Mouse (Mus musculus) Muller cell, postnatal 12 days (primary cell): Measurements from ENCODE around the gene Opa1.

Experiments used
- DNase-seq: peaks from one replicate; pipeline ENCODE4 v3.0.0-alpha.2; 2015; ENCODE audit errors: inconsistent ontology term

Opa1 gene

DNA sequence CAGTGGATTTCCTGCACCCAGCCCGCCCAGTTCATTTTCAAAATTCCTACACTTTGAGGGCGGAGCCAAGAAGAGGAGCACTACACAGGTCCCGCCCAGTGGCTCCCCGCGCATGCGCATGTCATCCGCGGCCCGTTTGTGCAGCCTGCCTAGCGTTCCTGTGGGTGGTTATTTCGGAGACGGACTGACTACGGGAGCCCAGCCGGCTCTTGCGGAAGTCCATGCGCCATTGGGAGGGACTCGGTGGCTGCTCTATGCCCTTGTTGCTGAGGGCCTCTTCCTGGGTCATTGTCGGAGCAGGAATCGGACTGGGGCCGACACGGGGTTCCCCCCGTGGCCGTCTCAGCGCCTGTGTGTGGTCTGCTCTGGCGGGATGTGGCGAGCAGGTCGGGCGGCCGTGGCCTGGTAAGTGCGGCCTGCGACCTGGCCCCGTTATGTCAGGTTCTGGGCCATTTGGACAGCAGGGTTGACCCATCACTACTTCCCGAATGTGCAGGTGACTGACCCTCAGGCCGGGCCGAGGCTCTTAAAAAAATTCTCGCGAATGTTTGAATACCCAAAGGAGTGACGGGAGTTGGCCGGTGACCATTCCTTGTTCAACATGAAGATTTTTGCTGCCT is at the start of gene Opa1:
Gene Opa1, plus strand, starts transcription at position 168 of the 620 bp plus-strand sequence.
- peak; percentile 98 for DNase-seq

DNA sequence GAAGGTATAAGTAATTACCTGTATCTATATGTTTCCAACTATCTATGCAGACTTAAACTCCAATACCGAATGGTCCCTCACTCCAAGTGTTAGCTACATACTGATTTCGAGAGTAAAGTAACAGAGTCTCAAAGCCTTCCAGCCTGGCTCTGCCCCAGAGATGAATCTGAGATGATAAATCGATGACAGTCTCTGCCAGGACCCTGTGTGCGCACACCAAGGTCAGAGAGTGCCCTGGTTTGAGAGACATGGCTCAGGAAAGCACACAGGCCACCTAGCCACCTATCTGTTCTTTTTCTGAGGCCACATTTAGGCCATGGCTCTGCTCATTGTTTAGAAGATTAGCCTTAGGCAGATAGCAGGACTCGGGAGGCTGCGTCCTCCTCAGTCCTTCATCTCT is 45.5 kb upstream of the Opa1 start:
- DNase-seq, result no peak

DNA sequence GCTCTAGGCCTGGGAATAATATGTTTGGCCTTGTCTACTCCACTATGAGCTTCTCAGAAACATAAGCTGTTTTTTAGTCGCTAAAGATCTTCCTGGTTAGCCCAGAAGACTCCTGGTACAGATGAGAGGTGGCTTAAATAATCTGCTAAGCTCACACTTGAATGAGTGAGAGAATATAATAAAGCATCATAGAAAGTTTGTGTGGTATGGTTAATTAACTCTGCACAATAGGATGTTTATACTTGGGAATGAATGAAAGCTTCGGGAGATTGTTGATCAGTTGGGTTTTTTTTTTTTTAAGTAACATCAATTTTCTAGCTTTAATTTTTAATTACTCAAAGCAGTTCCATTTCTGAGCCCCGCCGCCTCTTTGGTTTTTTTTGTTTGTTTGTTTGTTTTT is 43.3 kb upstream of the Opa1 start:
- DNase-seq, result peak; percentile 57

DNA sequence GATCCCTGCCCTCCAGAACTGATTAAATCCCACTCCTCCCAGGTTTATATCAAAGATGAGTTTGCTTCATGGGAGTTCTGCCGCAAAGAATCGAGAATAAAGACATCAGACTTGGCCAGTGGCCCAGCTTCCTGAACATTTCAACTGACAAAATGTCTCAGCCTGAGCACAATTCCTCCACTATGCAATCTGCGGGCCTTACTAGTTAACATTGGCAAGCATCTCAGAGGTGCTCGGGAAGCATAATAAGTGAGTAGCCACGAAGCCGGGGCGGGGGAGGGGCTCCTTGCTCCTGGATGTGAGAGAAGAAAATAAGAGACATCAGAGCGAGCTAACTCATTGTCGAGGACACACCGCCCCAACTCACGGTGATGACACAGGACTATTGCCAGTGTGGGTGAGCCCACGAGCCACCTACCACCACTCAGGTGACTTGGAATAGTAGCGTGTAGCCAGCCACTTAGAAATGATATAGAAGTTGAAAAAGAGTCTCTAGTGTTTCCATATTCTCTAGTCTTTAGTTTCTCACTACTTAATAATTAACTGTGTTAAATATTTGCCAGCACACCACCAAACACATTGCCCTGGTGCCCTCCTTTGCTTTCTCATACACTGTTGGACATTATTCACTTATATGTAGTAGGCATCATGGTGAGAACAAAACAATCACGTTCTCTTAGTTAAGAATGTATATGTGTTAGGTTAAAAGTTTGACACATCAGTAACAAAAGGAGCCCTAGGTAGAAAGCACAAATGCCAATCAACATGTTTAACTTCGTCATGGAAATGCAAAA is 42.5 kb upstream of the Opa1 start:
- peak; percentile 72 for DNase-seq

DNA sequence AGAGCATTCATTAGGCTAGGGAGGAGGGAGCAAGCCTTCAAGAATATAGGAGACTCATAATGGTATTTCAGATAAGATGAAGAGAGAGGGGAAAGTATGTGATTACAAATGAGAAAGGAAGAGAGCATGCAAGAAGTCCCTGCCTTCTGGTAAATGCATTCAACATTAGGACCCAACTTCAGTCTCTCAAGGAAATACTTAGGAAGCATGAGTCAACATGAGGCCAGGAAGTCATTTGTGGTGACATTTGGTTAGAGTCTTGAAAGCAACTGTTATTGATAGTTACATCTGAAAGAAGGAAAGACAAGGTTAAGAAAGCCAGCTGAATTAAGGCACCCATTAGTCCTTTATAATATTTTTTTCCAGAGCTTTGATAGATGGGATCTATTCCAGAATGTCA is 39.2 kb upstream of the Opa1 start:
- no peak for DNase-seq

DNA sequence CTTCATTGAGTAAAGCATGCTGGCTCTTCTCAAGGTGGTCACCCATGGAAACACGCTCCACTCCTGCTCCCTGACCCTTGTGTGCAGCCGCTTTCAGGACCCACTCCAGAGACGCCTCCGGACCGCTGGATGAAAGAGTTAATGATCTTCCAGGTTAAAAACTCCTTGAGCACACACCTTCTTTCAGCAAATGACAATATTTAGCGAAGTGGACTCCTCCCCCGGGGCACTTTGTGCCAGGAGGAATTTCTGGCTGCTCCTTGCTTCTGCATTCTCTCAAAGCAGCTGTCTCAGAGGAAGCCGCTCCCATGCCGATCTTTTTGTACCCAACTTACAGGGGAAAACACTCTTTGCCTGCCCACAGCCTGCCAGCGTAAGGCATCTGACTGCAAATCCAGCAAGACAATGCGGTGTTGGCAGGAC is 37.9 kb upstream of the Opa1 start:
- no peak for DNase-seq

DNA sequence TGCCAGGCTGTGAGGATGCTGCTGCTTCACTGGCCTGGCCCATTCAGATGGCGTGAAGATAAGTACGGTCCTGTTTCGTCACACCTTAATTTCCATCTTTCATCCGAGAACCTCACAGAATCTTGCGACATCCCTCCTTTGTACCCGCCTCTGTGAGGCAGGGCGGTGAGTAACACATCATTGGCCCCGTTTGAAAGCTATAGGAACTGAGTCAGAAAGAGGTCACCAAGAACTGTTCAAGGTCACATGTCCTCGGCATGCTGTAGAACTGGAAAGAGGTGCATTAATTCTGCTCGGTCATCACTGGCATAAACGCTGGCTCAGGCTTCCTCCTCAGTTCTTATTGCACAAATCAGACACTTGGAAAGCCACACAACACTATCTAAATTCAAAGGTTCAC is 34.3 kb upstream of the Opa1 start, which contains the start of gene Atp13a4:
Gene Atp13a4, minus strand, starts transcription at position 36 of the 400 bp plus-strand sequence.
- DNase-seq, result no peak

DNA sequence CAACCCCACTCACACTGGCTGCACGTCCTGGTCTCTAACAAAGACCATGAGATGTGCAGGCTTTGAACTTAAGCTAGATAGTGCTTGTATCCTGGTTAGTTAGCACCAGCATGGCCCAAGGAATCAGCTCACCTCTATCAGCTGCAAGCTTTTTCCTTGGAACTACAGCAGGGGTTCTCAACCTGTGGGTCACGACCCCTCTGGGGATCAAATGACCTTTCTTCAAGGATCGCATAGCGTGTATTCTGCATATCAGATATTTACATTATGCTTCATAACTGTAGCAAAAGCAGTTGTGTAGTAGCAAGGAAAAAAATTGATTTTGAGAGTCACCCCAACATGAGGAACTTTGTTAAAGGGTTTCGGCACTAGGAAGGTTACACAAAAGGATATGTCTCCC is 19.5 kb upstream of the Opa1 start:
- DNase-seq, result no peak

DNA sequence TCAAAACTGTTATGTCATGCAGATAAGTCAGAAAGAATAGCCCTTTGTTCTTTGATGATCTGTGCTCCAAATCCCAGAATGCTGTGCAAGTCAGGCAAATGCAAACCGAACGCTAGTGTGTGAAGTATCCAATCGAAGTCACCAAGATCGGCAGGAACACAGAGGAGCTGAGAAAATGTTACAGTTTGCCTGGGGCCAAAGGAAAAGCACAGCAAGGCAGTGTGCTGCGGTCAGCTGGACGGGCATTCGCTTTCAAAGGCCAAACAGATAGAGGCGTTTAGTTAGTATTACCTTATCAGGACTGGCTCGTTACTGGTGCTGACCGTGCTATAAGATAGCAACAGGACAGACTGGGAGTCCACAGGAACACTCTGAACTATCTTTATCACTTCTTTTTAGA is 18.7 kb upstream of the Opa1 start:
- DNase-seq, result peak; percentile 42

DNA sequence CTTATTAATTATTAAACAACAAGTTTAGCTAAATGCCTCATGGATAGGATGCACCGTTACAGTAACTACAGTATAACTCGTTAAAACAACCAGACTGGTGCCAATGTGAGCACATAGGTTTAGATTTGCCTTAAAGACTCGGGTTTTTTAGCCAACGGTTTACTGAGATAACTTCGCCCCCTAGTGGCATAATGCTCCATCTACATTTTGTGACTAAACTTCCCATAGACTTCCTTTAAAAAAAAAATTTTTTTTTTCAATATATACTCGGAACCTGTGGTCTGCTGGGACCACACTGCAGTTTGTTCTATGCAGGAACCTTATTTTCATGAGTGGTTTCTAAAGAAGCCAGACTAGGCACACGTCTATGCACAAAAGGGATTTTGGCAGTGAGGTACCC is 18.3 kb upstream of the Opa1 start:
- peak; percentile 59 for DNase-seq

DNA sequence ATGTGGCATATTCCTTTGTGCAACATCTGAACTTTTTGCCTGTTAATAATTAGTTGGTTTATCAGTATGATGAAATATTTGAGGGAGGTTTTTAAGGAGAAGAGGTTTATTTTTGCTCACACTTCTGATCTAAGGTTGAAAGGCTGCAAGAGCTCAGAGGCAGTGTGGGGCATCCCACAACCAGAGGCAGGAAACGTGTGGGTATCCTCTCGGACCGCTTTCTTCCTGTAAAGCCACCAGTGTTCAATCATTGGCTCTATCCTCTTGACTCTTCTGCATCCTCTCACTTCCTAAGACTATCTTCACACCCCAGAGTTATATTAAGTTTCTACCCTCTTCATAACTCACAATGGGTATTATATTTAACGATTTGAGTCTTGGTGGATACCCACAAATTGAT is 5.1 kb upstream of the Opa1 start:
- no peak for DNase-seq

DNA sequence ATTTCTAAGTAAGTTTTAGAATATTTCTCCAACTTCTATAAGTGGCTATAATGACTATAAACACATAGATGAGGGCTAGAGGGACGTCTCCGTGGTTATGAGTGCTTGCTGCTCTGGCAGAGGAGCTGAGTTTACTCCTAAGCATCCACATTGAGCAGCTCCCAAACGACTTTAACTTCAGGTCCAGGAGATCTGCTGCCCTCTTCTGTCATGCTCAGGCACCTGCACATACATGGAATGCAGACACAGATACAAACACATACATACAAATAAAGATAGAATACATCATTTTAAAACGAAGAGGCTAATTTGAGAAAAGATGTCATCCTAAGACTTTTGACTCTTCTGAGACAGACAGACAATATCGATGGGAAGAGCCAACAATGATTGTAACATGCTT is 3.5 kb upstream of the Opa1 start:
- DNase-seq, result peak; percentile 15

DNA sequence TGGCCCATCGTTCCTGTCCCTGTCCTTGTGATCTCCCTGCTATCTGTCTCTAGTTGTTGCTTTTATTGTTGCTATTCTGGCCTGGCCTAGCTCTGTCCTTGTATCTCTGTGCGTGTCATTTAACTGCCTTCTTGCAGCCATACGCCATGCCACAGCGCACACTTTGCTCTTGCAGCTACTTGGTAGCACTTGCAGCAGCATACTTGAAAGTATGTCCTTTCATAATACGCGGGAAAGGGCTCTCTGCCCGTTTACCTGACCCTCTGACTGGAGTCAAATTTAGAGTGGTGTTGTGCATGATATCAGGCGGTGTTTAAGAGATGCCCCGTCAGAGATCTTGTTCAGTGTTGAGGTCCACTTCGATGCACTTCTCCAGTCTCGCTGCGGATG is 648 bp downstream of the Opa1 start:
- DNase-seq, result no peak

DNA sequence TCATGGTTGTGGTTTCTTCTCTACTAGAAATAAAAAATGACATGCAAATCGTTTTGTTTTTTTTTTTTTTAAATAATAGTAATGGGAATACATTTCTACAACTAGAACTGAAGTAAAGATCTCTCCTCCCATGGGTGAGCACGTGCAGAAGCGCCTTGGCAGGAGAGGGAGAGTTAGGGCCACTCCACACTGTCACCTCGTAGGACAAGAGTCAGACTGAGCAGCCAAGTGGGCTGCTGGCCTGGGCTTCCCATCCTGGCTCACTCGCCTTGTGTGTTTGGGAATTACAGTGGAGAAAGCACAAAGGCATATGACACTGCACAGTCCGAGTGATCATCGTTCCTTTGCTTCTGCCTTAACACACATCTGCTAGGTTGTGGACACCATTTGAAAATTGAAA is 13.0 kb downstream of the Opa1 start:
- DNase-seq, result no peak

DNA sequence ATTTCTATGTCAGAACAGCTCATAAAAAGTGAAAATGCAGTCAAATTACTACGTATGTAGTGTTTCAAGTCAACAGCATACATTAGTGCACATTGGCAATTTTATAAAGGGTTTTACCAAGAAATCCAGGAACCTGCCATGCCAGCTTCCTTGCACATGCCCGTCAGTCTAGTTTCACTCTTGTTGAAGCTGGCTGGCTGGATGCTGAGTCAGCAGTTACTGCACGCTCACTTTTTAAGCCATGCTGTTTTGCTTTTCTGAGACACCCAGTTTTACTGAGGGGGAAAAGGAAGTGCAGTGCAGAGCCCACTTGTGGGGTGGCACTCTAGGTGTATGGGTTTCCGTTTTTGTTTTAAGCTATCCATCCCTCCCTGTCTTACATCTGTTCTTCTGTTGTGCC is 18.0 kb downstream of the Opa1 start:
- no peak for DNase-seq

DNA sequence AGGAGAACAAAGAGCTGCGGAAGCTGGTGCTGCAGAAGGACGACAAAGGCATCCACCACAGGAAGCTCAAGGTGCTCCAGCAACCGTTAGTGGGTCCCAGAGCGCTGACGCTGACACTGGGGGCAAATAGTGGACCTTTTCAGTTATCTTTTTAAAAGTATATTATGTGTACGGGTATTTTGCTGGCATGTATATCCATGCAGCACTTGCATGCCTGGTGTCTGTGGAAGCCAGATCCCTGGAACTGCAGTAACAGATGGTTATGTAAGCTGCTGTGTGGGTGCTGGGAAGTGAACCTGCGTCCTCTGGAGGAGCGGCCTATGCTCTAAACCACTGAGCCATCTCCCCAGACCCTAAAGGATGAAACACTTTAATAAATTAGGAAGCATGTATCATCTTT is 26.4 kb downstream of the Opa1 start:
- no peak for DNase-seq

DNA sequence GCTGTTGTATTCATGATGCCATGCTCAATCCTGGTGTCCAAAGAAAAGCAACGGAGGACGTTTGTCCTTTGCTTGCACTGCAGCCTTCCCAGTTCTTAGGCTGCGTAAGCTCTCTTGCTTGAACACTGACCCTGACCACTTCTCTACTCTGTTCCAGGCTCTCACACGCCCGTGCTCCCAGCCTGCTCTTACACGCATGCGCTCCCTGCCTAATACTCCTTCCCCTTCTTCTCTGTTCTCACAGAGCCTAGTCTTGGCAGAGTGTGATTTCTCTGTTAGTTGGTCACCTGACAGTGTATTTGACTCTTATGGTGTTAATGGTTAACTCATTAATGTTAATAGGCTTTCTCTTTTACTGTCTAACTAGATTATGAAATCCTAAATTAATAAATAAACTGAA is 28.0 kb downstream of the Opa1 start:
- DNase-seq, result no peak

DNA sequence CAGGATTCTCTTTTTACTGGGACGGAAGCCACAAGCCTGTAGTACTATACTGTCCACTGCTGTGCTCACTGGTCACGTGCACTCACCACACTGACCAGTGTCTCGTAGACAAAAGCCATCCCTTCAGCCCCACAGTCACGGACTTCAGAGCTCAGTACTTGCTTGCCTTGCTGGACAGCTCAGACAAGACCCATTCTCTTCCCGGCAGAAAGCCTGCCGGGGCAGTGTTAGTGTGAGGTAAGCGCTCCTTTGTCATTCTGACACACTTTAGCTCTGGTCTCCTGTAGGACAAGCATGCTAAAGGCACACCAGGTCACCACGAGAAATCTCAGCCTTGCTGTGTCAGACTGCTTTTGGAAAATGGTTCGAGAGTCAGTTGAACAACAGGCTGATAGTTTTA is 35.6 kb downstream of the Opa1 start:
- no peak for DNase-seq

DNA sequence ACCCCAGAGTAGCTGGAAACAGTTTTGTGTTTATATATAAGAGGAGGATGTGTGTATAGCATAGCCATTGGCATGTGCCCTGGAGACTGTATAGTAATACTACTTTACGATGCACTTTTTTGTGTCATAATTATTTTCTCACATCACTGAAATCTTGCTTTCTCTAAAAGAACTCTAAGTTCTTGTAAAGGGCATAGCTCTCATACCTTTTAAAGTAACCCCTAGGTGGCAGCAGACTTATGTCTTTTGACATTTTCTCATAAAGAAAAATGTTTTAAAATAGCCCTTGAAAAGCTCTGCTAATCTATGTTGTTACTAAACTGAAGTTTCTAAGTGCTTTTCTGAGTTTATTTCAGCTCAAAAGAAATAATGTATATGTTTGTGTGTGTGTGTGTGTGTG is 49.9 kb downstream of the Opa1 start:
- peak; percentile 58 for DNase-seq

DNA sequence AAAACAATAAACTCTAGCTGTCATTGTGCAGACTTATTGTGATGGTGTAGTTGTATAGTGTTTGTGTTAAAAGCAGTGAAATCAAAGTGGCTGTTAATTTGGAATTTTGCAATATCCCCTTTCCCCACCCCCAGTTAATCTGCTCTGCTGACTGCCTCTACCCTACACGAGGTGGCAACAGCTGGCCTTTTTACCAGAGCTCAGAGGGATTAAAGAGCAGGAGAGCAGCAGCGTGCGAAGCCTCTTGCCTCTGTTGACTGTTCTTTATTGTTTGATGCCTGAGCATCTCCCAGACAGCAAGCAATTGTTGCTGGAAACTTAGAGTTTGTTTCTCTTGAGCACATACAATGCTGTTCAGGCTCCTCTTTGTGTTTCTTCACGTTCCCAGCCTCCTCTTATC is 56.6 kb downstream of the Opa1 start:
- no peak for DNase-seq

DNA sequence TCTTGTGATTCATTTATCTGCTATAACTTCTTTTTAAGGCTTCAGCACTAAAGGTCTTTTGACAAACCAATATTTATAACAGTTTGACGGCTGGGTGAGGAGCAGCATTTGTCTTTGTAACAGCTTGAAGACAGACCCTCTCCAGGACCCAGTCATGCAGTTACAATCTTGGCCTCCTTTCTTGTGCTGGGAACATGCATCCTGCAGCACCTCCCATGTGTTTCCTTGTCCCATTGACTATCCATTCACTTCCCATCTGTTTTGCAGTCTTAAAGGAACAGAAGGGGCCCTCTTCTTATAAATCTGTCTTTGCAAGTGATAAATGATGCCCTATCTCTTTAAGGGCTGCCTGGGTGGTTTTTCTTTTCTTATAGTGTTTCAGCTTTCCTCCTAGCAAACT is 63.2 kb downstream of the Opa1 start:
- no peak for DNase-seq

DNA sequence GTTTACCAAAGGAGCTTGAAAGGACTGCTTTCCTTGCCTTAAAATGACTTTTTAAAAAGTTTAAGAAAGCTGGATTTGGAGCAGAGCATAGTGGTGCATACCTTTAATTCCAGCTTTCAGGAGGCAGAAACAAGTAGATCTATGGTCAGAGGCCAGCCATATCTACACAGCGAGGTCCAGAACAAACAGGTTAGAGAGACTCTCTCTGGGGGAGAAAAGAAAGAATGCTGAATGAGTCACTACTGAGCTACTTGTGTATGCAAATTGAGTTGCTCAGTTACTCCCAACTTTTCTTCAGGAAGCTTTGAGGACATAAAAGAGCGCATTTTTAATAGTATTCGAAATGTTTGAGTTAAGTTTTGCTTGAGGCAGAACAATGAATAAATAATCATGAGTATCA is 65.7 kb downstream of the Opa1 start:
- no peak for DNase-seq

DNA sequence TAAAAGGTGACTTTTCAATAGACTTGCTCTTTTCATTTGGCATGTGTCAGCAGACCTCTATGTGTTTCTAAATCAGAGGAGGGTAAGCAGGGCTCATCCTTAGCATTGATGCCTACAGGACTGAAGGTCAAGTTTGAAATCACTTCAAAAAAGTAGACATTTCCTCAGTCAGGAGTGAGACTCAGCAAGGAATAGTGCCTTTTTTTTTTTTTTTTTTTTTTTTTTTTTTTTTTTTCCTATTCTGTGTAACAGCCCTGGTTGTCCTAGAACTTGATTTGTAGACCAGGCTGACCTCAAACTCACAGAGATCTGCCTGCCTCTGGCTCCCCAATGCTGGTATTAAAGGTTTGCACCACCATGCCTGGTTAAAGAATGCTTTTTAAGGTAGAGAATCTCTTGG is 67.1 kb downstream of the Opa1 start:
- DNase-seq, result no peak
